Mouse (Mus musculus) limb, embryonic 11.5 days (tissue): ENCODE results near the gene Ccdc60. TPM values are rescaled to one million over a fixed set of nuclear protein-coding genes. Genes with fewer than 3 reads are reported as not detected.
A peak's percentile ranks its signal among the peaks of the same experiment; 100 is the strongest.
"Not testable (repeated sequence)": the region's sequence is repeated elsewhere in the genome, so short reads cannot be mapped to it uniquely, and the experiment has no call there.

ENCODE experiments used
- ATAC-seq: fragments of 200-750 bp; cut with Nextera tagmentation; 2 replicates; pipeline ENCODE4 v1.8.0; 2017; ENCODE audit warnings: low read depth; ENCODE audit not compliant: insufficient number of reproducible peaks, low FRiP score, low TSS enrichment
- DNase-seq: peaks from one replicate; pipeline ENCODE4 v3.0.0-alpha.2; 2015; ENCODE audit warnings: low spot score
- H3K27ac ChIP-seq: fragments of 300-500 bp; sonication (generic); replicated peaks from 2 replicates; pipeline ENCODE4 v1.5.1; 2014; ENCODE audit warnings: low read depth, mild to moderate bottlenecking, low read length
- H3K27me3 ChIP-seq: fragments of 300-500 bp; sonication (generic); 2 replicates; pipeline ENCODE4 v1.6.1; 2014; ENCODE audit warnings: mild to moderate bottlenecking, low read length, mixed read lengths; ENCODE audit not compliant: control insufficient read depth, insufficient read depth
- H3K36me3 ChIP-seq: fragments of 300-500 bp; sonication (generic); 2 replicates; pipeline ENCODE4 v1.6.1; 2014; ENCODE audit warnings: mild to moderate bottlenecking, low read length, moderate library complexity, mixed read lengths; ENCODE audit not compliant: control insufficient read depth, insufficient read depth
- H3K4me1 ChIP-seq: fragments of 300-500 bp; sonication (generic); 2 replicates; pipeline ENCODE4 v1.6.1; 2014; ENCODE audit warnings: low read length, mixed read lengths; ENCODE audit not compliant: control insufficient read depth, insufficient read depth
- H3K4me2 ChIP-seq: fragments of 300-500 bp; sonication (generic); 2 replicates; pipeline ENCODE4 v1.6.1; 2014; ENCODE audit warnings: low read depth, mild to moderate bottlenecking, moderate library complexity; ENCODE audit not compliant: severe bottlenecking
- H3K4me3 ChIP-seq: fragments of 300-500 bp; sonication (generic); 2 replicates; pipeline ENCODE4 v1.5.1; 2014; ENCODE audit warnings: low read depth, low read length
- H3K9ac ChIP-seq: fragments of 300-500 bp; sonication (generic); 2 replicates; pipeline ENCODE4 v1.6.1; 2014; ENCODE audit warnings: mild to moderate bottlenecking, low read length
- H3K9me3 ChIP-seq: fragments of 300-500 bp; sonication (generic); 2 replicates; pipeline ENCODE4 v1.6.1; 2016; ENCODE audit warnings: low read length; ENCODE audit not compliant: control insufficient read depth
- WGBS: fragments of 180-500 bp; shearing (Covaris S2); extraction: QIAGEN DNeasy Blood & Tissue Kit; methylation state at CpG from one replicate; pipeline ENCODE4 v1.1.7; 2014; 5-methylcytosine and 5-hydroxymethylcytosine counted together
- polyA plus RNA-seq: library from polyadenylated mRNA; unstranded; fragments of >200 nt; fragmentation: Nextera tagmentation; extraction: Ambion mirVana; gene quantifications from 2 replicates; pipeline ENCODE4 v1.2.1, GENCODE M21; 2014

The Ccdc60 gene
- polyA plus RNA-seq, 1 experiment from 2014 or later, result 1.5 TPM

GRCm38 (mm10) chr5:116309383-116309801 is 20.6 kb upstream of the Ccdc60 start:
- Histone ChIP-seq H3K4me1 (peaks cover 5% of the 10 kb centered on the region; the same call in 1 of the 2 replicates), H3K4me3 (no peak overlapping the region), H3K27ac (peak overlapping the region; percentile 24; the same call in 1 of the 2 replicates), H3K4me2 (no peak overlapping the region), H3K9me3 (peaks cover 2% of the 10 kb centered on the region; the same call in 1 of the 2 replicates), H3K36me3 (no peaks in the 10 kb centered on the region), H3K27me3 (no peaks in the 10 kb centered on the region), H3K9ac (peak overlapping the region; percentile 34; the same call in 1 of the 2 replicates)
- 0 out of 2 replicates have a peak, but pooled peaks have one; percentile 23 for ATAC-seq
- WGBS, result 25% methylated on average over 6 of the region's 6 CpGs
- DNase-seq, result peak; percentile 41

GRCm38 (mm10) chr5:116305557-116305956 is 16.8 kb upstream of the Ccdc60 start:
- Histone ChIP-seq H3K36me3 (no peaks in the 10 kb centered on the region), H3K9me3 (peaks cover 2% of the 10 kb centered on the region; the same call in 1 of the 2 replicates), H3K4me2 (no peak overlapping the region), H3K27ac (no peak overlapping the region), H3K27me3 (no peaks in the 10 kb centered on the region), H3K9ac (no peak overlapping the region), H3K4me3 (no peak overlapping the region), H3K4me1 (peaks cover 5% of the 10 kb centered on the region; the same call in 1 of the 2 replicates)
- WGBS, result 85% methylated on average over 4 of the region's 4 CpGs
- ATAC-seq, result no peak
- no peak for DNase-seq

- H3K27me3 ChIP-seq, result not testable (repeated sequence)
Measured at GRCm38 (mm10) chr5:116305146-116305545, 16.4 kb upstream of the Ccdc60 start.

GRCm38 (mm10) chr5:116300984-116301383 is 12.2 kb upstream of the Ccdc60 start:
- H3K4me1 ChIP-seq, result no peaks in the 10 kb centered on the region; the same call in 1 of the 2 replicates
- no peak for DNase-seq
- WGBS, result 43% methylated on average over 9 of the region's 9 CpGs
- no peak overlapping the region for H3K9ac ChIP-seq
- no peak overlapping the region for H3K4me2 ChIP-seq
- no peak for ATAC-seq
- peaks cover 1% of the 10 kb centered on the region; the same call in 1 of the 2 replicates for H3K9me3 ChIP-seq
- H3K27me3 ChIP-seq, result no peaks in the 10 kb centered on the region
- H3K27ac ChIP-seq, result no peak overlapping the region
- H3K36me3 ChIP-seq, result no peaks in the 10 kb centered on the region
- H3K4me3 ChIP-seq, result no peak overlapping the region

More at GRCm38 (mm10) chr5:116305146-116305545, 16.4 kb upstream of the Ccdc60 start:
- not testable (repeated sequence) for H3K27ac ChIP-seq, ATAC-seq, H3K4me2 ChIP-seq, H3K4me1 ChIP-seq, H3K9ac ChIP-seq, H3K4me3 ChIP-seq, H3K36me3 ChIP-seq, H3K9me3 ChIP-seq, DNase-seq

- 77% methylated on average over 5 of the region's 5 CpGs for WGBS
Measured at GRCm38 (mm10) chr5:116293501-116293900, 4.7 kb upstream of the Ccdc60 start.

GRCm38 (mm10) chr5:116290584-116290983 is 1.8 kb upstream of the Ccdc60 start:
- Histone ChIP-seq H3K36me3 (no peaks in the 10 kb centered on the region), H3K27ac (no peak overlapping the region), H3K27me3 (no peaks in the 10 kb centered on the region), H3K9me3 (no peaks in the 10 kb centered on the region), H3K4me1 (peaks cover 9% of the 10 kb centered on the region), H3K4me3 (no peak overlapping the region), H3K9ac (no peak overlapping the region), H3K4me2 (no peak overlapping the region)
- DNase-seq (no peak), ATAC-seq (no peak)
- 88% methylated on average over 5 of the region's 5 CpGs for WGBS

More at GRCm38 (mm10) chr5:116293501-116293900, 4.7 kb upstream of the Ccdc60 start:
- Histone ChIP-seq H3K27ac (no peak overlapping the region), H3K27me3 (no peaks in the 10 kb centered on the region), H3K4me1 (peaks cover 5% of the 10 kb centered on the region; the same call in 1 of the 2 replicates), H3K4me2 (no peak overlapping the region), H3K9ac (no peak overlapping the region), H3K9me3 (peaks cover 2% of the 10 kb centered on the region; the same call in 1 of the 2 replicates), H3K4me3 (no peak overlapping the region), H3K36me3 (no peaks in the 10 kb centered on the region)
- DNase-seq, result no peak
- ATAC-seq, result no peak

- H3K27me3 ChIP-seq, result no peaks in the 10 kb centered on the region
- H3K36me3 ChIP-seq, result no peaks in the 10 kb centered on the region
- H3K9me3 ChIP-seq, result no peaks in the 10 kb centered on the region
- H3K4me2 ChIP-seq, result peak overlapping the region; percentile 30; the same call in 1 of the 2 replicates
- WGBS, result 7% methylated on average over 9 of the region's 9 CpGs
- DNase-seq (peak; percentile 30), ATAC-seq (no peak)
- no peak overlapping the region for H3K27ac ChIP-seq
- H3K9ac ChIP-seq, result no peak overlapping the region
- H3K4me1 ChIP-seq, result peaks cover 10% of the 10 kb centered on the region
- no peak overlapping the region for H3K4me3 ChIP-seq
Measured at GRCm38 (mm10) chr5:116289897-116290296, 1.1 kb upstream of the Ccdc60 start.

GRCm38 (mm10) chr5:116288183-116288582 is 602 bp downstream of the Ccdc60 start:
- no peak overlapping the region for H3K27ac ChIP-seq
- H3K27me3 ChIP-seq, result no peaks in the 10 kb centered on the region
- no peaks in the 10 kb centered on the region for H3K9me3 ChIP-seq
- H3K9ac ChIP-seq, result no peak overlapping the region
- peaks cover 10% of the 10 kb centered on the region for H3K4me1 ChIP-seq
- no peak overlapping the region for H3K4me3 ChIP-seq
- H3K36me3 ChIP-seq, result no peaks in the 10 kb centered on the region
- H3K4me2 ChIP-seq, result no peak overlapping the region
- ATAC-seq (no peak), DNase-seq (no peak)
- 46% methylated on average over 10 of the region's 10 CpGs for WGBS
